Mouse (Mus musculus) gastrocnemius, adult 18-20 months (tissue): ENCODE data around the gene Cfap299. TPM values are rescaled to one million over a fixed set of nuclear protein-coding genes. Genes with fewer than 3 reads are reported as not detected.
"Not testable (repeated sequence)": the region's sequence is repeated elsewhere in the genome, so short reads cannot be mapped to it uniquely, and the experiment has no call there.

ENCODE experiments used
- DNase-seq: peaks from one replicate; pipeline ENCODE4 v3.0.0; 2021; ENCODE audit warnings: low spot score
- total RNA-seq, 2 experiments: library from RNA; stranded (reverse); gene quantifications; 2 replicates each; pipeline ENCODE4 v1.2.3; 2021

Cfap299 gene
- total RNA-seq, 2 experiments from 2014 or later, result not detected

DNA sequence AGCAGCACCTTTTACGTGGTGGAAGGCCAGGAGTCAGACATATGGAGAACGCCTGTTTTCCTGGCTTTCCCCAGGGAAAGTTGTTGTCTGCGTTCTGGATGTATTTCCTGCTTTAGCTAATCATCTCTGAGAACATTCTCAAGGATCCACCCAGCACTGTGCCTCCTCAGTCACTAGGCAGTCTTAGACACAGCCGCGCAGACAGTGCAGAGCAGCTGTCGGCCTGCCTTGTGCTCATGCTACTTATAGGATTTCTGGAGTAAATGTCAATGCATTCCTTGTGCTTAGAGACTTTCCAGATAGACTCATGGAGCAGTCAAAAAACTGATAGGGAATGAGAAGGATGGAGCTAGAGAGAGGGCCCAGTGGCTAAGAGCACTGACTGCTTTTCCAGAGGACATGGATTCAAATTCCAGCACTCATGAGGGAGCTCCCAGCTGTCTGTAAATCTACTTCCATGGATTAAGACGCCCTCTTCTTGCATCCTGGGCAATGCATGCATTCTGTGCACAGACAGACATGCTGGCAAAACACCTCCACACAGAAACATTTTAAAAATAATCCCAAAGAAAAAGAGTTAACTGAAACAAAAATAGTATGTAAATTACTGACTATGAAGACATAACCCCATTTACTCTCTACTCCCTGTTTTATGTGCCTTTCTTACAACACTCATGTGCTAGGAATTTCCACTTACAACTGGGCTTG, 193.3 kb downstream of the Cfap299 start:
- no peak for DNase-seq

DNA sequence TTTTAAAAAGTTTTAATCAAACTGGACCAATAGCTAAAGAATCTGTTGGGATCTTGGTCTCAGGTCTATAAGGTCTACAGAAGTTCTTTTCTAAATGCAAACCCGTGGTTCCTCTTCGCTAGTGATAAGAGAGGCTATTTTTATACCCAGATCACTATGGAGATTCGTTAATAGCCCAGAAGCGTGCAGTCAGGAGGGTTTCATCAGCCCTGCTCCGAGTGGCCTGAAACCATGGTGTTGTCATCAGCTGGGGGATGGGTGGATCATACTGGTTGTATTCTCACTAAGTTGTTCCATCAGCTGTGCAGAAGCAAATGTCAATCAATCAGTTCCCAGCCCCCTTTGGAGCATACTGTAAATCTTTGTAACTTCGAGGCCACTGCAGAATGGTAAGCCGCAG, 193.9 kb downstream of the Cfap299 start:
- DNase-seq, result no peak

DNA sequence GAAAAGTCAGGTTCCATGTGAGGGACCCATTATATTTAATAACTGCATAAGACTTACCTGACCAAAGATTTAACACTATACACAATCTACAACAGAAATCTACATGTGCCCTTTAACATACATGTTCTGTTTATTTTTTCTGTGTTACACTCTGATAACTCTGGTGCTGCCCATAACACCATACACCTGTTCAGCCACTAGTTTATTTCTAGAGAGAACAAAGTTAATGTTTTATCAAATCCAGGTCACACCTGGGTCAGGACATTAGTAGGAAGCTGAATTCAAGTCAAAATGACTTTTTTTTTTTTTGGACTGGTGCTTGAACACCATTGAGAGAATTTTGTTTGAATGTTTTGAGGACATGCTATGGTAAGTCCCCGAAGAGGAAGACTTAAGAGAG, 194.7 kb downstream of the Cfap299 start:
- DNase-seq, result no peak

DNA sequence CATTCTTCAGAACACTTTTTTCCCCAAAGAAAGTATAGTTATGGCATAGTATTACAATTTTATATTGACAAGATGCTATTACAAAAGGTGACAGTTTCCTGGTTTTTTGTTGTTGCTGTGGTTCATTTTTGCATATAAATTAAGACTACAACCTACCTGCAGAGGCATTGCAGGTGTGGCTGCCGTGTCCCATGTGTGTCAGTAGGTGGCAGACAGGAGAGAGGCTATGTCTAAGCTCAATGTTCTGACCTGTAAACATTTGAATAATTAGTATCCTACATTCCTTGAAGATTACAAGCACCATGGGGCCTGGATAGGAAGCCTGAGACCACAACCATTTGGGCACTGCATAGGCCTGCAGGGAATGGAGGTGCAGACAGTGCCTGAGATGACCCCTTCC, 212.2 kb downstream of the Cfap299 start:
- no peak for DNase-seq

DNA sequence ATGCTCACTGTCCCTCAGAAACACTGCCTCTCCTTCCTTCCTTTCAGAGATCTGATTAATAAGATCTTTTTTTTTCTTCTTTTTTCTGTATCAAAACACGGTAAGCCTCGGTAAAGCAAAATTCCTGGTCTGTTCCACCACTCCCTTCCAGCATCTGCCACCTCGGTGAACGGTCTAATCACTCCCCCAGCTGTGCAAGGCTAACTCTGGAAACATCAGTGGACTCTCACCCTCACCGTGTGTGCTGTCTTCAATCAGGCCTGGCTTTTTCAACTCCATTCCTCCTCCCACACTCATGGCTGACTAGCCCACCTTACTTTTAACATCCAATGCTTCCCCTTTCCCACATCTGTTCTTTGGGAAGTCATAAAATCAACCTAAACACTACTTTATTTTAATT, 221.2 kb downstream of the Cfap299 start:
- no peak for DNase-seq

DNA sequence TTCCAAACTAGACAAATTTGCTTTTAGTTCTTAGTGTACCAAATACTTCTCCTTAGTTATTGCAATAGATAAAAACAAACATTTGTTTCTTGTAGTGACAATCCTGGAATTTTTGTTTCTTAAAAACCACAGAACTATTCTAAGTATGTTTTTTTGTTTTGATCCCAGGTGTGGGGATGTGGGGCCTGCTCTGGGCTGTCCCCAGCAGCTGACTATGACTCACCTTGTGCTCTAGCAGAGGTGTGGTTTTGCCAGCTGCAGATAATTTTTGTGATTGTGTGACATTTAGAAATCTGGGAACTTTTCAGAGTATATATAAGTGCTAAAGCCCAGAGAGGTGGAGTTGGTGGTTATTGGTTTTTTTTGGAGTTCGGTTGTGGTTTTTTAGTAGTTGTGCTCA, 221.8 kb downstream of the Cfap299 start:
- DNase-seq, result no peak

DNA sequence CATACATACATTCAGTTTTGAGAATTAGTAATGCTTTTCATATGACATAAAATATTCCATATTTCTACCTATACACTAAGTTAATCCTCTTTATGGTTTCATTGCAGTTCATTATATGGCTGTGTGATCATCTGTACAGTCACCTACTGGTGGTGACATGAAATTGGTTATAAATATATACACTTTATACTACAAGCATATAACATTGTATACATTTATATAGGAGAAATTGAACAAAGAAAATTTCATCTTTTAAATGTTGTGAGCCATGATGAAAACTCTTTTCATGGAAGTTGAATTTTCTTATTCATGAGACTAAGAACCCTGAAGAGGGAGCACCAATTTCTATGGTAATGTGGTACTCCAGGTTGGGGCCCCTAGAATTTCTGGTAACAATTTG, 223.3 kb downstream of the Cfap299 start, which contains the start of gene Gm11111:
Gene Gm11111, plus strand, starts transcription at position 301 of the 400 bp plus-strand sequence.
- DNase-seq, result no peak

DNA sequence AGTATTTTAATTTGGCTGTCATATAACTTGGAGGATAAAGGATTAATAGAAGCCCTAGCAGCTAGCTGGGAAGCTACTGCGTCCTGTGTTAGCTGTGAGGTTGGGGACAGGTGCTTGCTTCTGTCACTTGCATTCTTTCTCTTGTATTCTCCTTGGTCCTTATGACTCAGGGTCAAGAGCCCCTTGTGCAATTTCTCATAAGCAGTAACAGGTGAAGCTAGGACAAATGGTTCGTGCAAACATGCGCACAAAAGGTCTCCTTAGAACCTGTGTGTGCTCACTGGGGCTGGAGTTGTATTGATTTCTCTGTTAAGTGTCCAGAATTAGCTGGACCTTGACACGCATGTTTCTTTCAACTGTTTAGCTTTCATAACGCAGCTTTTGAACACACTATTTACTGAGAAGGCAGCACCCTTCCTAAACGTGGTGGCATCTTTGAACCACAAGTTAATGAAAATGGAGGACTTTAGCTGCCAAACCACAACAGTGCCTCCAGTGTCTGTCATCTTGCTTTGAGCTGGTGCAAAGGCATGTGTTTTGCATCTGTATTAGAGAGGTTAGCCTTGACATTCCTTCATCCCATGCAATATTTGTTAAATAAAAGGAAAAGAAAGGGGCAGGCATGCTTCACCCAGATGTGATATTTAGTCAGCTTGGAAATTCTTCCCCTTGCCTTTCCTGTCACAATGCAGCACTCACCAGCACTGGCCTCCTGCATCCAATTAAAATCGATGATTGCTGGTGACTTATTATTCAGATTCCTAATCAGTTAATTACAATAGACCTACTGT, 223.9 kb downstream of the Cfap299 start:
- DNase-seq, result no peak

DNA sequence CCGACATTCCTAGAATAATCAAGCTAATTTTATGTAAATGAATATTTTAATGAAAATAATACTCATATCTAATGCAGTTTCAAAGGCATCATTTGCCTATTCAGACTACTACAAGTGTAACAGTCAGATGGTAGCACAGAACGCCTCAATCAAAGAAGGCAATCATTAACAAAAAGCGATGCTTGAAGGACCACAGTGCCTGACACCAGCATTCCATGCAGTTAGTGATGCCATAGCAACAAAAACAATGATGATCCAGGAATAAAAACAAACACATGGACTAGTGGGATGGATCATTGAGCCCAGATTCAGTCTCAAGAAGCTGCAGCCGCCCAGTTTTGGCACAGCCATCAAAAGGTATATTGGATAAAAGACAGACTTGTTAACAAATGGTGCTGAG, 232.2 kb downstream of the Cfap299 start:
- no peak for DNase-seq

DNA sequence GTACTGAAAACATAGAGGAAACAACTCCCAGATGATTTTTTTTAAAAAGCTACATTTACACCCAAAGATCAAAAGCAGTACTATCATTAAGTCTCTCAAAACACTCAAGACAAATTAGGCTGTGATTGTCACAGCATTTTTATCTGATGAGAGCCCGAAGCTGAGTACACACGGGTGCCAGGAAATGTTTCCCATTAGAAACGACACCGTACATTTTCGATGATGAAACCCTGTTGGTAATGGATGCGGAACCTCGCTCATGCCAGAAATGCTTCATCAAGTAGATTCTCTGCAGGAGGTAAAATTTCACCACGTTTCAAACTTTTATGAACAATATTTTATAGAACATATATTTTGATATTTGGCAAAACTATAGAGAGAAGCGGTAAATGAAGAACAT, 233.7 kb downstream of the Cfap299 start:
- DNase-seq, result no peak

DNA sequence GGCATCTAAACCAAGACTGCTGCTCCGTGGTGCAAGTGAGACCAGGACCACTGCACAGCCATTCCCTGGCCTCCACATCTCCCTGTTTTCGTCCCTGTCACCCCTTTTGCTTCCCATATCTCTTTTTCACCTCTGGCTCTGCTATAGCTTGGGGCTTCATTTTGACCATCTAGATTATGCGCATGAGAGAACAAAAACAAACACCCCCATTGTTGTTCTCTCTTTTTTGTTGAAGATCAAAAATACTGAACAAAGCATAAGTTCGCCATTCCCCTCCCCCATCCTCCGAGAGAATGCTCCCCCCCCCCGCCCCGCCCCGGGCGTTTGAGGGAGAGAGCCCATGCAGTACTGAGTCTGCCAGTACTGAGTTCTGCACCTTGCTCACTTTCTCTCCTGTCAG, 234.7 kb downstream of the Cfap299 start:
- no peak for DNase-seq

DNA sequence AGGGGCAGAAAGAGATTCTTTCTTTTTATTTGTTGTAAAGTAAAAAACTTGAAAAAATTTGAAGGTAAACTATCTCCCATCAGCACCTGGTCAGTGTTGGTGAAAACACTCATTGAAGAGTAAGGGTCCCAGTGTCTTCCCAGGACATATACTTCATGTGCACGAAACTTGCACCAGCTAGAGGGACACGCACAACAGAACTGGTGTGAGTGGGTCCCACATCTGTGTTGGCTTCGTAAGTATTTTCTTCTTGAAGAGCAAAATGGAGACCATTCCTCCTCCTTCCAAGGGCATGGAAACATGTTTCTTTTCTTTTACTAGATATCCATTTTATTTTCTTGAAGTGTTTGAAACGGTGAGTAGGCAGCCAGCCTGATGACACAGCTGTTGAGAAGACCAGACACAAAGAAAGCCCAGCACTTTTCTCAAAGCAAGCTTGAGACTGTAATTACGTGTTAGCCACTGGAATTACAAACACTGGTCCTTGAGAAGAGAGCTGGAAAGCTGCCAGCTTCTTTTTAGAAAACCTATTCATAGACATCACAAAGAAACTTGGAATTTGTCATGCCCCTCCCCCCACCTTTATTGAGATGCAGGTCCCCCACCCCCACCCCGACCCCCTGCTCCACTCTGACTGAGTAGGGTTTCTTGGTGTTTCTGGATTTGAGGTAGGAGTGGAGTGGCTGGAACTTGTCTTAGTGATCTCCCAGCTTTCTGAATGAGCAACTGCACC, 237.5 kb downstream of the Cfap299 start:
- DNase-seq, result no peak

DNA sequence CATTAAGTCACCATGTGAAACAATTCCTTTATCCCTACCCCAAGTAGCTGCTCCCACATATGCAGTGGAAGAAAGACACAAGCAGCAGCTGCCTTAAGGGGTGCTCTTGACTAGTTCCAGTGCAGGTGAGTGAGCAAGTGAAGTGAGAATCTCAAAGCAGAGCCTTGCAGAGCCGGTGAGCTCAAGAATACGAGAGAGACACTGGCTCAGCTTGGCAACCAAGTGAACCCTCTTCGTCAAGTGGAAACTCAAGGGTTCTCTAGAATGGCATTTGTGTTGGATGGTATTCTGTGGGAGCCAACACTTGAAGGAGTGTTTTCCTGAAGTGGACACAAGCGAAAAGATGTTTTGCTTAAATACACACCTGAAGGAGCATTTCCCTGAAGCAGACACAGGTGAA, 239.4 kb downstream of the Cfap299 start:
- DNase-seq, result no peak

DNA sequence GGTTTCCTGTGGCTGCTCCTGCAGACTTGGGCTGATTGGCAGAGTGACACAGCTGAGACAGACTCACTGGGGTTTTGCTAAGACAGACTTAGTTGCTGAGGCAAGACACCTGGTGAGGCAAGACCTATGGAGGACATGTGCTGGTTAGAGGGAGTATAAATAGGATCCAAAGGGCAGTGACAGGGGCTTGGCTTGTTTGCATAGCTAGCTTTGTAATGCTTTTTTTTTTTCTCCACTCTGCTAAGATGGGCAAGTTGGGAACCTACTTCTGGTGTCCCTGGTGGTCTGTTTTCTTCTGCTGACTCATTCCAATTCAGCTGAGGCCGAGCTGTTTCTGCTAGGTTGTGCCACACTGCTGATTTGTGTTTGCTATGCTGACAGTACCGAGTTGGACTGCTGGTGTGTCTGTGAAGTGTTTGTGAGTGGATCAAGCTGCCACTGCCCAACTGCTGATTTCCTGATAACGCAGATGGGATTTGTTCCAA, 240.0 kb downstream of the Cfap299 start:
- no peak for DNase-seq

DNA sequence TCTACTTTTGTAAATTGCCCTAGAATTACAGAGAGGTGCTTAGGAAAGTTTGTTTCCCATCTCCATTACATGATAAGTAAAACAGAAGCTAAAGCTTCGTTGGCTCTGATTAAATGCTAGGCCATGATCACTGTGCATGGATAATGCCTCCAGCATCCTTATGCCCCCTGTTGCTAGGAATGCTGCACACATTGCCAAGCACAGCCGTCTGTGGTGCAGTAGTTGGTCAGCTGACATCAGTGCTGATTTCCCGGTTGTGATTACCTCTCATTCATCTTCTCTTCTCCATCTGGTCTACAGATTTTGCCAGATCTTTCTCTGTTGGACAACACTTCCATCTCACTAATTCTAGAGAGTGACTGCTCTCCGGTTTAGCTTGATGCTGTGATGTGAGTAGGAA, 243.3 kb downstream of the Cfap299 start:
- no peak for DNase-seq

DNA sequence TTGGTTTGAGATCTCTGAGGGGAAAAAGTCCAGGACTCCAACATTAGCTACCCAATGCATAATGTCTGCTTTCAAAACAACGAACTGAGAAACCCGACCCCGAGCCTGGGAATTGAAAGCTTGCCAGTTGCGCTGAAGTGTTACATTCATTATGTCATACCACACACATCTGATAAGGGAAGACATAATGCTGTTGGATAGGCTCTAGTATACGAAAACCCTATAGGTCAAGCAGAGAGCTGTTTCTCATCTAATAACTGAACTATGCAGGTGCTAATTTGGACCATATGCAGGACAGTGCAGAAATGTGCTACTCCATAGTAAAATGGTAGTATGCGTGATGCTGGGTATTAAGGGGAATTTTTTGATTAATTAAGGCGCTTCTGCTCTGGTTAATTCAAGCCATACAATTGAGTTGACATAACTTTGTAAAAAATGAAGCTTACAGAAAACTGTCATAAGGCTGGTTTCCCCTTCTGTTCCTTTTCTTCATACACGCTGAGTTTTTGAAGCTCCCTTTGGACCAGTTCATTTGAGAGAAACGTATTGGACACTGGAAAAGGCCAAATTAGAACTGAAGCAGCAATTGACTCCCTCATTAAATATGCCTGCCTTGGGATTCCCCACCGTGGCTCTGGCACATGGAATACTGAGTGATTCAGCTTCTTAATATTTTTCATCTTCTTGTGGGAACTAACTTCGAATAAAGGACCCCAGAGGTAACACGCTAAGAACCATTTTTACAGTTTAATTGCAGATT, 245.8 kb downstream of the Cfap299 start:
- DNase-seq, result no peak

DNA sequence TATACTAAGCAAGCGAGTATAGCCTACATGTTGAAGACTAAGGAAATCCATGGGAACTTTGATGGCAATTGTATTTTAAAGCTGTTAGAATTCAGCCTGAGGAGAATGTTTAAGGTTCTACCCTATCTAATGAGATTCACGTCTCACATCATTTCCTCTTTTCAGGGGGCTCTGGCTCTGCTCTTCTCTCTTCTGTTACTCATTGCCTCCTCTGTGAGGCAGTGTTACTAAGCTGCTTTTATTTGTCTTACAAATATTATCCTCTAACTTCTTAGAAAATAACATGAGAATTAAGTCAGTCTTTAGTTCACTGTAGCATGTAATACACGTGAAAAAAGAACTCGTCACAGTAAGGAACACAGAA, 246.3 kb downstream of the Cfap299 start:
- DNase-seq, result no peak

DNA sequence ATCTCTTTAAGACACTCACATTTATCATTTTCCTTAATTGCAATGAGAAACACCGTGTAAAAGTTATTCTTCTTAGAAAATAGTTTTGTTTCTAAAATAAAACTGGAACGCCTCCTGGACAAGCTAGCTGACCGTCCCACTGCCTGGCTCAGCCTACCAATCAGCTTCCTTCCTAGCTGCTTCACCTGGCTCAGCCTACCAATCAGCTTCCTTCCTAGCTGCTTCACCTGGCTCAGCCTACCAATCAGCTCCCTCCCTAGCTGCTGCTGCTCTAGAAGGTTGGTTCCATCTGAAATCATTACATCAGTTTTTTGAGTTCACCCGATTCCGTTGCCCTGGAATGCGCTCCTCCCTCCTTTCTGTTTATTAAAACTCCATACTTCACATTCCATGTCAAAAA, 247.4 kb downstream of the Cfap299 start:
- DNase-seq, result not testable (repeated sequence)

DNA sequence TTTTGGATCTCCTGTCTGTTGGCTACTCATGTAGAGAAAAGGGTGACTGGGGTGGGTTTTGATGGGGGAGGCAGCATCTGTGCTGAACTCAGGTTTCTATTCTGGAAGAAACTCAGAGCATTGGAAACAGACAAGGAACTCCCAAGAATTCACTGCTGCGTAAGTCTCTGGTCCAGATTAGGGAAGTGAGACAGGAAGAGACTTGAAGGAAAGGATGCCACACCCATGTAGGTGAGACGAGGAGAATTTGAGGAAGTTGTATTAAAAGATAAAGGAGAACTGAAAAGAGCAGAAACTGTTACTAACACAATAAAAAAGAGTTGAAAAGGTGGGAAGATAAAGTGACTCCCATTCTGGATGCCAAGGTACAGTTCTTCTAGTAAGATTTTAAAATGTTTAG, 249.3 kb downstream of the Cfap299 start:
- no peak for DNase-seq

DNA sequence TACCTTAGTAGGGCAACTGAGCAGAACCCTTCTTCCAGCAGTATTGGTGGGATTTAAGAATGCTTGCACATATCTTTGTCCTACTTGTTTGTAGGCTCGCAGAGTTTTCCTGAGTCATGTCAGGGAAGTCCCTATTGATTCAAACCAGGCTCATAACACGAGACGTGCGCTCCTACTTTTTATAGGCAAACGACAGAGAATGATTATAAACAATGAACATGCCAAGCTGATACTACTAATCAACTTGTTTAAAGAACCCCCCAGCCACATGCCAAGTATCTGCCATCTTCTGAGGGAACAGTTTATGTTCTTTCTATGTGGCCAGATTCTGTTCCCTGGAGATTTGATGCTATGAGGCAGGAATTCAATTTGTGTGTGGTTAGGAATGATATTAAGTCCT, 251.7 kb downstream of the Cfap299 start:
- no peak for DNase-seq

DNA sequence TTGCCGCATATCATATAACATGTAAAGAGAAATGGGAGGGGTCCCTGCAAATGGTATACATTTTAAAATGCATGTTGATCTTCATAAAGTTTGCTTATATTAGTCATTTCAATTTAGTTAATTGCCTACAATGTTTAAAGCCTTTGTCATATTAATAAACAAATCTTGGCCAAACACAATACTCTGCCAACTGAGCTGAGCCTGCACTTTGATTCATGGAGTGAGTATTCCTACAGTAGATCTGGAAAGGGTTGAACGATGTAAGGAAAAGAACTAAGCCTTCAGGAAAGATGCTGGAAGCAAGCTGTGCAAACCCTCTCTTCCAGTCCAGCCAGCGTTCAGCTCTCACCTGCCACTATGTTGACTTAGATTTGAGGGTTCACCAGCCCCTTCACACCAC, 252.9 kb downstream of the Cfap299 start:
- no peak for DNase-seq

DNA sequence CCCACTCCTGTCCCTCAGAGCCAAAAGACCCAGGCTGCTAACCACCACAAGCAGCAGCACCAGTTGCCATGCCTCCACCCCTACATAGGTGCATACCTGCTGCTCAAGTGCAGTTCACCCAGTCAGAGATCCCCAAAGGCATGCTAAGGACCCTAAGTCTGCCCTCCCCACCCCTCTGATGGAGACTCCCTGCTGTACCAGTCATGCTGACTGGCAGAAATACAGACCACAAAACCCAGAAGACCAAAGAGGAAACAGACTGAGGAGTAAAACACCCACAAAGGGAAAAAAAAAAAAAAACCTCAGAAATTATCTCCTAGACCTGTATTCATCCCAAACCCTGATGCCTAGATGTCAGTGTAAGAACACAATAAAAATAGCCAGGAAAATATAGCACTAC, 256.8 kb downstream of the Cfap299 start:
- DNase-seq, result no peak
